Mouse (Mus musculus): ENCODE data around the gene Slc19a2. TPM values are rescaled to one million over a fixed set of nuclear protein-coding genes. Genes with fewer than 3 reads are reported as not detected.

The Slc19a2 gene
- polyA plus RNA-seq (2012), result 28.7 and 29.7 TPM in 2 replicates

GRCm38 (mm10) chr1:164248465-164249331 is at the start of gene Slc19a2:
TSS of gene Slc19a2 (plus strand) at chr1:164249046.
- TF ChIP-seq GATA1 (IDR thresholded peaks at IDR 0.05; ENCODE audit: low read length), result no peak

DNA sequence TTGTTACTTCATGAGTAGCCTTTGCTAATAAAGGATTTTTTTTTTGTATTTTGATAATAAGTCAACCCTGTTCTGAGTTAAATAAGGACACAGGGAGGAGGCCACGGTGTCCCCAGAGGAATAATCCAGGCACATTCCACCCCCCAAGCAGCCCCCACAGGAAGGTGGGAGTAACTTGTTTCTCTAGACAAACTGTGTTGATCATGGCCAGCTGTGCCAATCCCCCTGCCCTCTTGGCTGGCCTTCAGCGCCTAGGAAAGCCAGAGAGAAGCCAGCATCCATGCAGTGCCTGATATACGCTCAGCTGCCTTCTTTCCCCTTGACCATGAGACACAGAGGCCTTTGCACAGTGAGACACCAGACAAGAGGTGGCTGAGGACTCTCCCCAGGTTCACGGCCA is 49.3 kb upstream of the Slc19a2 start:
- no peak for TF ChIP-seq GATA1 (IDR thresholded peaks at IDR 0.05; ENCODE audit: low read length)

- no peak for TF ChIP-seq GATA1 (IDR thresholded peaks at IDR 0.05; ENCODE audit: low read length)
Measured at GRCm38 (mm10) chr1:164208437-164208836, 40.4 kb upstream of the Slc19a2 start.

GRCm38 (mm10) chr1:164210899-164211298 is 37.9 kb upstream of the Slc19a2 start:
- TF ChIP-seq GATA1 (IDR thresholded peaks at IDR 0.05; ENCODE audit: low read length), result no peak

GRCm38 (mm10) chr1:164212686-164213085 is 36.2 kb upstream of the Slc19a2 start:
- TF ChIP-seq GATA1 (IDR thresholded peaks at IDR 0.05; ENCODE audit: low read length), result no peak

DNA sequence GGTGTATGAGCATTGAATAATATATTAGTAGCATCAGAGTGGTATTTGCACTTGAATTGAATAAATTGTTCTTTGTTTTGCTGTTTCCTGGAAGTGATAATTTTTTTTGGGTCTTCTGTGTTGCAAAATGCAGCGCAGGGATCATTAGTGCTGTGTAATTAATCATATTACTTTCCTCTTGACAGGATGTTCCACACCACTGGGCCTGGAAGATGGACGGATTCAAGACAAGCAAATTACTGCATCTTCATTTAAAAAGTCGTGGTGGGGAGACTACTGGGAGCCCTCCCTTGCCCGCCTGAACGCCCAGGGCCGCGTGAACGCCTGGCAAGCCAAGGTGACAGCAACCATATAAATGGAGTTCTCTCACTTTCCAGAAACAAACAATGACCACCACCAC is 34.7 kb upstream of the Slc19a2 start:
- TF ChIP-seq GATA1 (IDR thresholded peaks at IDR 0.05; ENCODE audit: low read length), result no peak

DNA sequence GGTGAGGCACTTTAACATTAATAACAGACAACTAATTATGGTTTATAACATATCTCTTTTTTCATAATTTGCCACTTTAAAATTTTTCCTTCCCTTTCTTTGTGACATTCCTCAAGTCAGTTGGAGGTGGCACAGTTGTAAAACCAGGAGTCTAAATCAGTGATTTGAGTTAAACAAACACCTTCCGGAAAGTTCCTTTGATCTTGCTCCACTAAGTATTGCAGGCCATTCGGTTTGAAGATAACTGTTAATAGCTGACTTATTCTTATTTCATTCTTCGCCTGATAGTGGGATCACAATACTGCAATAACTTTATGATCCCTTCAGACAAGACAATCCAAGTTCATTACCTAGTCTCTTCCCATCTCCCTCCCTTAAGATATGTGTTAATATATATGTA is 33.7 kb upstream of the Slc19a2 start:
- no peak for TF ChIP-seq GATA1 (IDR thresholded peaks at IDR 0.05; ENCODE audit: low read length)

DNA sequence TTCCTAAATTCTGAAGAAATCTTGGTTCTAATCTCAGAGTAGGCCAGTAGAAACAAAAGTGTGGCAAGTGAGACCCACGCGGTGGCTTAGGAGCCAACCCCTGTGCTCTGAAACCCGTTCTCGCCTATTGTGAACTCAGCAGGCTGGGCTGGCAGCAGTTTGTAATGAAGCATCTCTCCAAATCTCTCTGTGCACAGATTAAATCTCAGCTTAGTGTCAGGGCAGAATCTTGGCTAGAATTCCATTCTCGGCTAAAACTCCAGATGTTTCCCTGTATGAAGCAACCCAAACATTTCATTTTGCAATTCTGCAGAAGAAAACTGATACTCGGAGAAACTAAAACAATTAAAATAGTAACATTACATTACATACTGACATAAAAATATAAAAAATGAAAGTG is 33.3 kb upstream of the Slc19a2 start:
- TF ChIP-seq GATA1 (IDR thresholded peaks at IDR 0.05; ENCODE audit: low read length), result no peak

DNA sequence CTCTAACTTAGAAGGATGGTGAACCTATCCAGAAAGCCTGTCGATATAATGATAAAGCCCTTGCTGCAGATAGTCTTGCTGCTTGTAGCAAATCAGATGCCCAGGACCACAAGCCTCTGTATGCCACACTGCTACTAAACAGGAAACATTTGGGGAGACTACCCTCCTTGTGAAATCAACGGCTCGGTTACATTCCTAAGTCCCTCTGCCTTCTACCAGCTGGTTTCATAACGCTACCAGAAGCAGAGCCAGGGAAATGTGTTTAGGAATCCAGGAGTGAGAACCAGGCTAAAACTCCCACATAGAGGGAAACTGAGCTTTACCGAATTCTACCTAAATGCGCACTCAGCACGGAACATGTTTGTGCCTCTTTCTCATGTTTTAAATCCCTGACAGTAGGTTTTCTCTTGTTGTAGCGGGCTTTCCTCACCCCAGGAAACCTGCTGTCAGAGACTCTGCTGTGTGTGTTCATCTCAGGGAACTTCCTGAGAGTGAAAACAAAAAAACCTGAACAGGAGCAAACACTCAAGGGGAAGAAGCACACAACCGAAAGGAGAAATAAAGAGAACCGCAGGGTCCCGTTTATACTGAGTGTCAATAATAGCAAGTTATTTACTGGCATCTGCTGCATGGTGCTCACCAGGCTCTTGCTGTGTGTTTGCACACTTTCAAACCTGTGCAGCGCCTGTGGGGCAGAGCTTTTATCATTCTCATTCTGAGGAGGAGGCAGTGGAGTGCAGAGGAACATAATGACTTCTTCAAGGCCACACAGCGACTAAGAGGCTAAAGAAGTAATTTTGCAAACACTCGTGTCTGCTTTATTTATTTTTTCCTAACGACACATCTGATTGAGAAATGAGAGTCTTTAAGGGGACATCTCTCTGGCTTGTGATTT is 30.8 kb upstream of the Slc19a2 start:
- no peak for TF ChIP-seq GATA1 (IDR thresholded peaks at IDR 0.05; ENCODE audit: low read length)

DNA sequence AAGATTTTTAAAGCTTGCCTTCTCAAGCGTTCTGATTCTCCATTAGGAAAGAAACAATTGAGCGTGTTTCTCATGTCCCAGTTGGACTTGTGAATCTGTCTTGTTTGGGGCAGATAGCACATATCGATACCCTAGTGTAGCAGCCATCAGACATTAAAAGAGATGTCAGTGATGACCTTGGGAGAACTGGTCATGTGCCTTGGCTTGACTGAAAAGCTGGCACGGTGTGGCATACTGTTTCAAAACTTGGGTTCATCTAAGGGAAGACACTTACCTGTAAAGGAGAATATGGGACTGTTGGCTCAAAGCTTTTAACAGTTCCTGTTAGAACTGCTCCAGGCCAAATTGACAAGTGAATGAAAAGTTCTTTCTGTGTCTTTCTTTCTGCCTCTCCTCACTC is 28.6 kb upstream of the Slc19a2 start:
- TF ChIP-seq GATA1 (IDR thresholded peaks at IDR 0.05; ENCODE audit: low read length), result no peak

GRCm38 (mm10) chr1:164223089-164223488 is 25.8 kb upstream of the Slc19a2 start:
- no peak for TF ChIP-seq GATA1 (IDR thresholded peaks at IDR 0.05; ENCODE audit: low read length)

- TF ChIP-seq GATA1 (IDR thresholded peaks at IDR 0.05; ENCODE audit: low read length), result no peak
Measured at GRCm38 (mm10) chr1:164233447-164233846, 15.4 kb upstream of the Slc19a2 start.

DNA sequence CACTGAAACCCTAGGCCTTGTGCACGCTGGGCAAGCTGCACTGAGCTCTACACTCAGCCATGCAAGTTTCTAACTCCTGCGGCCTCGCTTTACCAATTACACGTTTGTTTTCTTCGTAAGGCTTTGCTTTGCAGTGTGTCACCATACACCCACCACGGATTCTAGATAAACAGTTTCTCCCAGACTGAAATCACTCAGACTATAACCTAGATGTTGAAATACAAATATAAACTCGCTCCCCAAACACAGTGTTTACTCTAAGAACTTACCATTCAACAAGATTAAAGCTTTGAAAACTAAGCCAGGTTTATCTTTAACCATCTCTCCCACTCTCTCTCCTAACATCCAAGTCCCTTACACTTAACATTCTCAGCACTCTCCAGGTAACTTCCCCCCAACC is 13.8 kb upstream of the Slc19a2 start:
- no peak for TF ChIP-seq GATA1 (IDR thresholded peaks at IDR 0.05; ENCODE audit: low read length)

- no peak for TF ChIP-seq GATA1 (IDR thresholded peaks at IDR 0.05; ENCODE audit: low read length)
Measured at GRCm38 (mm10) chr1:164236078-164236477, 12.8 kb upstream of the Slc19a2 start.

DNA sequence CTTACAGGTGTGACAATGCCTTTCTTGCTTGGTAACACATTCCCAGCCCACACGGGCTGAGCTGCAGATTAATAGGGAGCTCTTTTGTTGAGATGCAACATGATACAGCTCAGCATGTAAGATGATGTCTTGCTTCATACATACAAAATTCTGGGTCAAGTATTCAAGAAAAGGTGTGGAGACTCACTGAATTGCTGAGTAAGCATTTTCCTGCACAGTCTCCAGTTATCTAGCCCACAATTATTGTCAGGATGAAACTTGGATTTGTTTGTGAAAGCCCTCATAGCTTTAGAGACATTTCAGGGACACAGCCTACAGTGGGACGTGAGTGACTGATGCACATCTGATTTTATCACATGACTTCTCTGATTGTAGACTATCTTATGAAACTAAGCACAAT is 7.4 kb upstream of the Slc19a2 start:
- no peak for TF ChIP-seq GATA1 (IDR thresholded peaks at IDR 0.05; ENCODE audit: low read length)

DNA sequence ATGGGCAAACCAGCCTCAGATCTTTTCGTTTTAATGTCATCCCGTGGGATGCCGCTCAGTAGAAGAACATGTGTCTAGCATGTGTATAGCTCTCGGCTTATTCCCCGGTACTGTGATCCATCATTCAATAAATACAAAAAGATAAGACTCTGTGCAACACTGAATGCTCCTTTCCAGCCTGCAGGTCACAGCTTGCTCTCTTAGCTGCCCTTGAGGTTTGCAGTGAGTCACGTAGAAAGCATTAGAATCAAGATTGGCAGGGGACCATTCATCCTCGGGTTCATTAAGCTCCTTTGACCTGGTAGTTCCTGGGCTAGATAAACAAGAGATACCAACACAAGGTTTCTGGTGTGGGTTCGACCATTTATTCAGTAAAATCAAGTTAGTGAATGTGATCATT is 6.0 kb upstream of the Slc19a2 start:
- no peak for TF ChIP-seq GATA1 (IDR thresholded peaks at IDR 0.05; ENCODE audit: low read length)

All from G1E-ER4 (cell line).